Mouse (Mus musculus) erythroblast, adult 5-6 weeks (primary cell): ENCODE data around the gene 4932411N23Rik. TPM values are rescaled to one million over a fixed set of nuclear protein-coding genes. Genes with fewer than 3 reads are reported as not detected.
"Not testable (repeated sequence)": the region's sequence is repeated elsewhere in the genome, so short reads cannot be mapped to it uniquely, and the experiment has no call there.

Experiments used
- ATAC-seq: replicated peaks from 2 replicates; pipeline ENCODE4 v1.8.0; 2016; ENCODE audit warnings: moderate number of reproducible peaks, mild to moderate bottlenecking, moderate TSS enrichment, inconsistent platforms; ENCODE audit not compliant: poor library complexity, low FRiP score, severe bottlenecking
- total RNA-seq, 2 experiments: library from RNA; stranded (forward) in 1 of 2; stranded (reverse) in 1 of 2; fragments of 150-400 nt in 1 of 2; fragments of 200-764, 138-1000 nt in 1 of 2; gene quantifications; 2 replicates each; pipeline versions ENCODE4 v1.2.3 to v1.2.4; 2015 to 2017; ENCODE audit warnings: low replicate concordance in 2 of 2

4932411N23Rik gene
- total RNA-seq (2015; ENCODE audit: low replicate concordance) (not detected in 2 replicates), total RNA-seq (2017; ENCODE audit: low replicate concordance) (not detected in 2 replicates)

DNA sequence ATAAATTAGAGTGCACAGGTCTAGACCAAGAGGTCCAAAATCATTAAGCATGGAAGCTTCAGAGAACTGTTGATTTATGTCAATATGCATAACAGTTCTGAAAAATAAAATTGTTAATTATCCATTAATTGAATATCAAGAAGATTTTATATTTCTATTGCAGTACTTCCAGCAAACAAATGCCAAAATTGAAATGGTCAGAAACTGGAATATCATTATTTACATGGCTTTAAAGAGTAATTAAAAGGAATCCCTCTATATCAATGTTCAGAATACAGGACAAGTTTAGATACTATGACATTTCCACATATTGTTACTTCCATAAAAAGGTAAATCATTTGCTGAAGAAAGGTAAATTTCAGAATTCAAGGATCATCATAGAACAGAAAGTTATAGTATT, at the start of gene 4932411N23Rik:
Gene 4932411N23Rik, minus strand, starts transcription at position 101 of the 400 bp plus-strand sequence.
- no peak for ATAC-seq

GRCm38 (mm10) chrX:126779895-126780294, 35.8 kb downstream of the 4932411N23Rik start:
- ATAC-seq: no peak

DNA sequence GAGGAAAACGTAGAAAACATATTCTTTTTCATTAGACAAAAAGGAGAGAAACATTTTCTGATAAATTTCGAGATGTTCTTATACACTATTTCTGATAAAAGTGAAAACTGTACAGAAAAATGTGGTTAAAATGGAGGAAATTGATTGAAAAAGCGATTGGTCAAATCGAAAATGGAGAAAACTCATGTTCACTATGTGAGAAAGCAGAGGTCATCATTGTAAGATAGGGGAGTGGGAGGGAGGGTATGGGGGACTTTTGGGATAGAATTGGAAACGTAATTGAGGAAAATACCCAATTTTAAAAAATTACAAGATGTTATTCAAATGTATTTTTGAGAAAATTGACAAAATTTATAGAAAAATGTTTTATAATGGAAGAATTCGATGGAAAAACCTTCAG, 38.0 kb downstream of the 4932411N23Rik start:
- not testable (repeated sequence) for ATAC-seq

GRCm38 (mm10) chrX:126774846-126775245, 40.8 kb downstream of the 4932411N23Rik start:
- not testable (repeated sequence) for ATAC-seq

DNA sequence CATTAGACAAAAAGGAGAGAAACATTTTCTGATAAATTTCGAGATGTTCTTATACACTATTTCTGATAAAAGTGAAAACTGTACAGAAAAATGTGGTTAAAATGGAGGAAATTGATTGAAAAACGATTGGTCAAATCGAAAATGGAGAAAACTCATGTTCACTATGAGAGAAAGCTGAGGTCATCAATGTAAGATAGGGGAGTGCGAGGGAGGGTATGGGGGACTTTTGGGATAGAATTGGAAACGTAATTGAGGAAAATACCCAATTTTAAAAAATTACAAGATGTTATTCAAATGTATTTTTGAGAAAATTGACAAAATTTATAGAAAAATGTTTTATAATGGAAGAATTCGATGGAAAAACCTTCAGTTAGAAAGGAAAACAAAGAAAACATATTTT, 42.2 kb downstream of the 4932411N23Rik start:
- not testable (repeated sequence) for ATAC-seq

Other genes with a start within 250 kb of the 4932411N23Rik start
- gene Gm382, start 224.1 kb upstream of the 4932411N23Rik start, total RNA-seq (2015; ENCODE audit: low replicate concordance): not detected in 2 replicates
- not detected in 2 replicates for gene Gm382, start 224.1 kb upstream of the 4932411N23Rik start, total RNA-seq (2017; ENCODE audit: low replicate concordance)